Mouse (Mus musculus) ES-Bruce4 (cell line): ENCODE measurements at regions not wholly inside any gene's neighbourhood (a gene's known extent, or its start where the extent isn't known, plus 50 kb on each side); places are given as distances from the start of the nearest gene placed in this dataset.

Source experiments
- CTCF ChIP-seq: IDR thresholded peaks from one replicate; pipeline ENCODE4 v1.8.1; 2011; ENCODE audit warnings: low read depth, low read length
- EP300 ChIP-seq: IDR thresholded peaks from 2 replicates; pipeline ENCODE4 v1.6.1; 2011; ENCODE audit warnings: low read depth, low read length; ENCODE audit not compliant: insufficient read depth
- POLR2A ChIP-seq: IDR thresholded peaks from one replicate; pipeline ENCODE4 v1.8.1; 2011; ENCODE audit warnings: low read length; ENCODE audit not compliant: insufficient read depth

DNA sequence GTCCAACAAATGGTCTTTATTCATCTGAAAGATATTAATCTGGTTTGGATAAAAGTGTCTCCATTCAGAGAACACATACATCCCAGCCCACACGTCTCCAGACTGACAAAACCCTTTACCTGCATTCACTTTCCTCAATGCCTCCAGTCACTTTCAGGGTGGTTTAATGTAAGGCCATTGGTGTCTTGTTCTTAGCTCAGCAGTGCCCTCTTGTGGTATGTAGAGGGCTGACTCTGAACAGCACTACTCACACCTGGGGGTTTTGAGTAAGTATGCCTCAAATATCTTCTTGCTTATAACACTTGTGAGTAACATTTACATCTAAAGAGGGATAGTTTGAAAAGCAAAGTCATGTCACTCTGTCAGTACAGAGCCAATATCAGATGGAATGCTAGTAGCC lies 164.5 kb upstream of the Adamts16 start:
- TF ChIP-seq CTCF (no peak), POLR2A (no peak), EP300 (no peak)
